In genomic region chr13:102816689-102817088, GRCm38 (mm10) we compare ENCODE assay signal across 24 mouse cellular contexts.
DNase-seq lines count a peak whose midpoint lies in the region; ATAC-seq and TF ChIP-seq lines count a peak whose summit lies in the region.
"Had no signal": no experiment of that assay in that cellular context is flagged by ENCODE, and none has a peak within 500 bp of the region (broad histone marks: within the 10 kb centered on the region; RNA-seq: fewer than 3 reads in every experiment).

No protein-coding gene starts in this region.

- no peak overlapping the region for H3K4me3 ChIP-seq in liver, embryonic 12.5 days
- peak overlapping the region in 1 of 2 experiments; percentile 6; a peak in 1 of 4 replicates for H3K4me3 ChIP-seq in MEL (ENCODE audit: control insufficient read depth in 1 of 2, insufficient read depth in 1 of 2, low read depth in 2 of 2, low read length in 2 of 2)
- H3K4me3 ChIP-seq: embryonic facial prominence, embryonic 15.5 days; erythroblast, embryonic 14.5 days; forebrain, embryonic 10.5 days; gastrocnemius, adult 2 months; heart, embryonic 15.5 days; hindbrain, embryonic 13.5 days had no signal

- WGBS in liver, embryonic 12.5 days (ENCODE audit: insufficient replicate concordance), result 62% methylated on average over 7 of the region's 7 CpGs

- no peaks in the 10 kb centered on the region for H3K79me2 ChIP-seq in MEL (ENCODE audit: control insufficient read depth, insufficient read depth, low read length, poor library complexity)

- no peak overlapping the region for H3K4me2 ChIP-seq in liver, embryonic 12.5 days
- H3K4me2 ChIP-seq: embryonic facial prominence, embryonic 15.5 days; heart, embryonic 11.5 days; heart, embryonic 15.5 days; hindbrain, embryonic 13.5 days had no signal

- H3K36me3 ChIP-seq in liver, embryonic 12.5 days, result no peaks in the 10 kb centered on the region
- H3K36me3 ChIP-seq in MEL (ENCODE audit: control insufficient read depth in 1 of 2, insufficient read depth in 2 of 2, low read length in 2 of 2), result peaks cover 0 to 33% of the 10 kb centered on the region in 2 experiments; a peak in 2 of 4 replicates
- H3K36me3 ChIP-seq: embryonic facial prominence, embryonic 15.5 days; forebrain, embryonic 10.5 days; heart, embryonic 15.5 days; hindbrain, embryonic 13.5 days had no signal

- no peak overlapping the region for H3K27ac ChIP-seq in liver, embryonic 12.5 days
- no peak overlapping the region; the same call in 1 of the 2 replicates for H3K27ac ChIP-seq in MEL (ENCODE audit: control insufficient read depth, low read depth, low read length)
- H3K27ac ChIP-seq: embryonic facial prominence, embryonic 15.5 days; forebrain, embryonic 10.5 days; gastrocnemius, adult 2 months; heart, embryonic 15.5 days; hindbrain, embryonic 13.5 days had no signal

- peaks cover 12% of the 10 kb centered on the region for H3K4me1 ChIP-seq in liver, embryonic 12.5 days
- peaks cover 21 to 24% of the 10 kb centered on the region in 2 experiments for H3K4me1 ChIP-seq in MEL (ENCODE audit: control insufficient read depth in 1 of 2, insufficient read depth in 2 of 2, low read length in 2 of 2)

- no peak for DNase-seq in liver
- DNase-seq in MEL (ENCODE audit: low read depth, low spot score), result peak; percentile 71
- DNase-seq in kidney, postnatal 25 days, result no peak
- no peak for DNase-seq in lung, postnatal 25 days (ENCODE audit: low spot score)
- DNase-seq: adrenal gland, adult 8-10 months; adrenal gland, postnatal 36 days; cerebellum, adult 2 months; cerebellum, postnatal 10 days; embryo, embryonic 11 days; gastrocnemius, adult 2 months; gastrocnemius, postnatal 25 days; heart, adult 18-20 months; heart, postnatal 14 days had no signal

- no peak overlapping the region for H3K9ac ChIP-seq in liver, embryonic 12.5 days
- no peak overlapping the region for H3K9ac ChIP-seq in MEL (ENCODE audit: control insufficient read depth, low read depth, low read length, poor library complexity, severe bottlenecking)
- H3K9ac ChIP-seq: embryonic facial prominence, embryonic 15.5 days; heart, embryonic 15.5 days; hindbrain, embryonic 13.5 days had no signal

- 0 out of 2 replicates have a peak, but pooled peaks have one; percentile 54 for ATAC-seq in liver, embryonic 12.5 days
- ATAC-seq in common myeloid progenitor, adult 5-6 weeks (replicated peaks; ENCODE audit: low read depth, poor library complexity, severe bottlenecking), result peak; percentile 63
- ATAC-seq in megakaryocyte progenitor cell, adult 5-6 weeks (replicated peaks; ENCODE audit: poor library complexity), result peak; percentile 95
- ATAC-seq: forebrain, embryonic 14.5 days had no signal

- TF ChIP-seq CTCF in MEL (IDR thresholded peaks at IDR 0.05 in 2 of 3, conservative IDR thresholded peaks at IDR 0.05 in 1 of 3; ENCODE audit: control insufficient read depth in 1 of 3, insufficient read depth in 1 of 3, low read depth in 2 of 3, low read length in 3 of 3, poor library complexity in 1 of 3, severe bottlenecking in 1 of 3), result peak in 2 of 3 experiments; percentile 15 to 59; a peak in 3 of 6 replicates

- TF ChIP-seq POLR2A in MEL (IDR thresholded peaks at IDR 0.05; ENCODE audit: control insufficient read depth in 1 of 2, insufficient read depth in 1 of 2, low read depth in 1 of 2, low read length in 2 of 2, poor library complexity in 1 of 2), result no peak

- TF ChIP-seq EP300 in MEL (IDR thresholded peaks at IDR 0.05; ENCODE audit: low read depth in 1 of 2, low read length in 2 of 2), result peak; percentile 66 to 80; a peak in 3 of 4 replicates

- no peaks in the 10 kb centered on the region for H3K9me3 ChIP-seq in liver, embryonic 12.5 days (replicated peaks)
- no peaks in the 10 kb centered on the region for H3K9me3 ChIP-seq in MEL (replicated peaks; ENCODE audit: insufficient read depth, low read length)
- H3K9me3 ChIP-seq: embryonic facial prominence, embryonic 15.5 days; forebrain, embryonic 10.5 days; heart, embryonic 15.5 days; hindbrain, embryonic 13.5 days had no signal

- H3K27me3 ChIP-seq in liver, embryonic 12.5 days (replicated peaks), result no peaks in the 10 kb centered on the region
- no peaks in the 10 kb centered on the region for H3K27me3 ChIP-seq in MEL (ENCODE audit: control insufficient read depth in 1 of 2, insufficient read depth in 2 of 2, low read length in 2 of 2)
- H3K27me3 ChIP-seq: CH12.LX; embryonic facial prominence, embryonic 15.5 days; heart, embryonic 15.5 days; hindbrain, embryonic 13.5 days had no signal

- peak; percentile 56 for TF ChIP-seq RAD21 in MEL (IDR thresholded peaks at IDR 0.05; ENCODE audit: low read depth, low read length)

TF ChIP-seq in MEL, 35 proteins besides CTCF, POLR2A, EP300 and RAD21:
- no peak for TF ChIP-seq MYC (IDR thresholded peaks at IDR 0.05; ENCODE audit: low read depth, low read length)
- TF ChIP-seq USF2 (IDR thresholded peaks at IDR 0.05; ENCODE audit: borderline replicate concordance in 1 of 2, insufficient read depth in 1 of 2, low read depth in 1 of 2, low read length in 2 of 2), result no peak
- TF ChIP-seq TCF12 (IDR thresholded peaks at IDR 0.05; ENCODE audit: low read depth, low read length), result peak; percentile 81
- no peak for TF ChIP-seq NELFE (IDR thresholded peaks at IDR 0.05; ENCODE audit: low read depth, low read length)
- peak; percentile 35; the same call in 1 of the 2 replicates for TF ChIP-seq RCOR1 (IDR thresholded peaks at IDR 0.05; ENCODE audit: low read depth, low read length)
- peak; percentile 75 for TF ChIP-seq GATA1 (IDR thresholded peaks at IDR 0.05; ENCODE audit: low read depth, low read length)
- TF ChIP-seq UBTF (IDR thresholded peaks at IDR 0.05; ENCODE audit: borderline replicate concordance, insufficient read depth, low read depth, low read length), result no peak
- TF ChIP-seq NRF1 (IDR thresholded peaks at IDR 0.05; ENCODE audit: insufficient read depth, low read depth, low read length, poor library complexity, severe bottlenecking), result no peak
- no peak for TF ChIP-seq BHLHE40 (IDR thresholded peaks at IDR 0.05; ENCODE audit: borderline replicate concordance, low read depth, low read length)
- peak; percentile 32; the same call in 1 of the 2 replicates for TF ChIP-seq TAL1 (IDR thresholded peaks at IDR 0.05; ENCODE audit: low read length)
- no peak for TF ChIP-seq CHD1 (IDR thresholded peaks at IDR 0.05; ENCODE audit: low read depth, low read length)
- TF ChIP-seq CHD2 (IDR thresholded peaks at IDR 0.05; ENCODE audit: low read length), result no peak
- TF ChIP-seq ZMIZ1 (IDR thresholded peaks at IDR 0.05; ENCODE audit: low read depth, low read length), result no peak
- TF ChIP-seq MYB (IDR thresholded peaks at IDR 0.05; ENCODE audit: low read depth, low read length), result peak; percentile 26; the same call in 1 of the 2 replicates
- TF ChIP-seq HCFC1 (IDR thresholded peaks at IDR 0.05; ENCODE audit: low read depth, low read length), result no peak
- TF ChIP-seq JUND (IDR thresholded peaks at IDR 0.05; ENCODE audit: low read depth, low read length), result no peak
- no peak for TF ChIP-seq MAFK (IDR thresholded peaks at IDR 0.05; ENCODE audit: borderline replicate concordance, low read depth, low read length)
- TF ChIP-seq TBP (IDR thresholded peaks at IDR 0.05; ENCODE audit: low read depth, low read length), result no peak
- TF ChIP-seq GABPA (IDR thresholded peaks at IDR 0.05; ENCODE audit: low read depth, low read length), result no peak
- no peak for TF ChIP-seq ZNF384 (IDR thresholded peaks at IDR 0.05; ENCODE audit: low read depth, low read length)
- TF ChIP-seq MEF2A (IDR thresholded peaks at IDR 0.05; ENCODE audit: extremely low read depth, insufficient replicate concordance, low read depth, low read length, poor library complexity, severe bottlenecking), result no peak
- TF ChIP-seq ELF1 (IDR thresholded peaks at IDR 0.05; ENCODE audit: low read depth, low read length), result no peak
- no peak for TF ChIP-seq MXI1 (IDR thresholded peaks at IDR 0.05; ENCODE audit: low read depth, low read length)
- TF ChIP-seq POLR2AphosphoS2 (IDR thresholded peaks at IDR 0.05; ENCODE audit: low read length), result no peak
- TF ChIP-seq POLR2AphosphoS5 (IDR thresholded peaks at IDR 0.05; ENCODE audit: borderline replicate concordance, low read depth, low read length), result no peak
- peak; percentile 61 for TF ChIP-seq SIN3A (IDR thresholded peaks at IDR 0.05; ENCODE audit: low read length)
- TF ChIP-seq KAT2A (conservative IDR thresholded peaks at IDR 0.05; ENCODE audit: low read depth, low read length), result no peak
- TF ChIP-seq ZC3H11A (IDR thresholded peaks at IDR 0.05; ENCODE audit: low read depth, low read length), result no peak; the same call in 1 of the 2 replicates
- TF ChIP-seq SMC3 (IDR thresholded peaks at IDR 0.05; ENCODE audit: low read depth, low read length), result peak; percentile 61
- TF ChIP-seq E2F4 (IDR thresholded peaks at IDR 0.05; ENCODE audit: borderline replicate concordance, low read depth, low read length), result no peak
- TF ChIP-seq MAX (IDR thresholded peaks at IDR 0.05; ENCODE audit: low read length), result no peak
- TF ChIP-seq ZKSCAN1 (IDR thresholded peaks at IDR 0.05; ENCODE audit: low read depth, low read length), result no peak
- no peak for TF ChIP-seq MAZ (IDR thresholded peaks at IDR 0.05; ENCODE audit: low read depth, low read length)
- TF ChIP-seq ETS1 (IDR thresholded peaks at IDR 0.05; ENCODE audit: low read depth, low read length), result peak; percentile 63; the same call in 1 of the 2 replicates
- TF ChIP-seq USF1 (IDR thresholded peaks at IDR 0.05; ENCODE audit: low read depth, low read length), result no peak
TF ChIP-seq in MEL: peak in this region for 8.
